ENCODE assay signal across 11 mouse cellular contexts in genomic region chr2:37741806-37742554, GRCm38 (mm10). TPM values are rescaled to one million over a fixed set of nuclear protein-coding genes. Genes with fewer than 3 reads are reported as not detected.
DNase-seq lines count a peak whose midpoint lies in the region; ATAC-seq and TF ChIP-seq lines count a peak whose summit lies in the region.
"Had no signal": no experiment of that assay in that cellular context is flagged by ENCODE, and none has a peak within 500 bp of the region (broad histone marks: within the 10 kb centered on the region; RNA-seq: fewer than 3 reads in every experiment).

No protein-coding gene starts in this region.

- peak overlapping the region; percentile 23; the same call in 1 of the 2 replicates for H3K4me2 ChIP-seq in kidney, embryonic 15.5 days
- no peak overlapping the region for H3K4me2 ChIP-seq in stomach, postnatal 0 days (replicated peaks; ENCODE audit: low read depth)

- H3K4me3 ChIP-seq in kidney, embryonic 15.5 days (replicated peaks) = no peak overlapping the region
- no peak overlapping the region for H3K4me3 ChIP-seq in stomach, postnatal 0 days (ENCODE audit: low read depth, low read length)
- H3K4me3 ChIP-seq: megakaryocyte, embryonic 14.5 days had no signal

- no peak overlapping the region for H3K27ac ChIP-seq in kidney, embryonic 15.5 days
- H3K27ac ChIP-seq in stomach, postnatal 0 days (replicated peaks) = no peak overlapping the region

- no peak for DNase-seq in kidney, adult 18-20 months
- peak; percentile 68 for DNase-seq in right cerebral cortex, adult 18-20 months
- DNase-seq in right cerebral cortex, postnatal 4 days = no peak
- DNase-seq in gastrocnemius, postnatal 14 days = peak; percentile 46
- DNase-seq in stomach, postnatal 0 days (ENCODE audit: low spot score) = no peak
- no peak for DNase-seq in embryo, embryonic 11 days
- no peak for DNase-seq in layer of hippocampus, postnatal 10 days (ENCODE audit: low spot score in 2 of 2)
- DNase-seq: adrenal gland, adult 8-10 months had no signal

- ATAC-seq in kidney, embryonic 15.5 days (replicated peaks; ENCODE audit: low FRiP score) = no peak
- ATAC-seq in stomach, postnatal 0 days (ENCODE audit: low FRiP score, low TSS enrichment) = 0 out of 2 replicates have a peak, but pooled peaks have one; percentile 38

- peak; percentile 39; the same call in 1 of the 2 replicates for TF ChIP-seq CTCF in stomach, postnatal 0 days (IDR thresholded peaks at IDR 0.05; ENCODE audit: low read depth)

- intact Hi-C loops in gastrocnemius, postnatal 14 days (cut with DNase I; ENCODE audit: low total_unique reads) = loop anchor here (5.0 kb wide), 1 partner anchor 35 kb away; no protein-coding TSS in a partner anchor

- H3K36me3 ChIP-seq in kidney, embryonic 15.5 days = no peaks in the 10 kb centered on the region
- no peaks in the 10 kb centered on the region for H3K36me3 ChIP-seq in stomach, postnatal 0 days (ENCODE audit: control insufficient read depth, insufficient read depth, low read length)
- H3K36me3 ChIP-seq: G1E had no signal

- WGBS in kidney, embryonic 15.5 days = 52% methylated on average over 20 of the region's 20 CpGs
- WGBS in stomach, postnatal 0 days = 33% methylated on average over 20 of the region's 20 CpGs

- no peak for TF ChIP-seq EP300 in stomach, postnatal 0 days (optimal IDR thresholded peaks at IDR 0.05)

- H3K4me1 ChIP-seq in kidney, embryonic 15.5 days = 0 out of 2 replicates have a peak, but pooled peaks cover 6% of the 10 kb centered on the region
- no peaks in the 10 kb centered on the region for H3K4me1 ChIP-seq in stomach, postnatal 0 days (replicated peaks; ENCODE audit: control insufficient read depth, insufficient read depth)
- H3K4me1 ChIP-seq: megakaryocyte, embryonic 14.5 days had no signal

- no peaks in the 10 kb centered on the region for H3K9me3 ChIP-seq in kidney, embryonic 15.5 days (replicated peaks)
- H3K9me3 ChIP-seq in stomach, postnatal 0 days (ENCODE audit: control insufficient read depth, low read length) = no peaks in the 10 kb centered on the region
- H3K9me3 ChIP-seq: G1E; megakaryocyte, embryonic 14.5 days had no signal

- H3K9ac ChIP-seq in kidney, embryonic 15.5 days = no peak overlapping the region
- no peak overlapping the region for H3K9ac ChIP-seq in stomach, postnatal 0 days (ENCODE audit: low read length)

- H3K27me3 ChIP-seq in kidney, embryonic 15.5 days = no peaks in the 10 kb centered on the region; the same call in 1 of the 2 replicates
- H3K27me3 ChIP-seq in stomach, postnatal 0 days (ENCODE audit: control insufficient read depth, insufficient read depth, low read length) = no peaks in the 10 kb centered on the region

RNA-seq across cellular contexts. Expression of gene Crb2, which starts 34.1 kb away (rescaled TPM):
- polyA plus RNA-seq in kidney, embryonic 15.5 days (2015; fragmentation: Nextera tagmentation; extraction: Ambion mirVana) = 3.4 and 4.1 TPM in 2 replicates
- under 1 TPM; 0.11 to 0.12 TPM for total RNA-seq in gastrocnemius, postnatal 14 days (2021)
- 0.47 and 0.74 TPM in 2 replicates for polyA plus RNA-seq in stomach, postnatal 0 days (2015; fragmentation: Nextera tagmentation; extraction: Ambion mirVana)
- 1 to 10 TPM; 6.8 to 7.7 TPM for total RNA-seq in layer of hippocampus, postnatal 10 days (2021)
- polyA plus RNA-seq: G1E had no signal

RNA-seq across cellular contexts. Expression of gene Strbp, which starts 38.3 kb away (rescaled TPM):
- 41.3 and 43.6 TPM in 2 replicates for polyA plus RNA-seq in kidney, embryonic 15.5 days (2015; fragmentation: Nextera tagmentation; extraction: Ambion mirVana)
- total RNA-seq in gastrocnemius, postnatal 14 days (2021) = 10 to 100 TPM; 18.2 to 21.6 TPM
- polyA plus RNA-seq in stomach, postnatal 0 days (2015; fragmentation: Nextera tagmentation; extraction: Ambion mirVana) = 27.5 and 29.2 TPM in 2 replicates
- 100 to 1,000 TPM; 177 to 197 TPM for total RNA-seq in layer of hippocampus, postnatal 10 days (2021)

Comparison
In these comparisons a context has a peak if more than half of its experiments do, and no peak if none do; other contexts are left out.
1. DNase-seq: peak in right cerebral cortex, adult 18-20 months (single experiment) and gastrocnemius, postnatal 14 days (single experiment); none in kidney, adult 18-20 months (single experiment), right cerebral cortex, postnatal 4 days (single experiment), stomach, postnatal 0 days (single experiment), embryo, embryonic 11 days (single experiment) and layer of hippocampus, postnatal 10 days (0 of 2).
2. RNA of gene Crb2, which starts 34.1 kb away (total RNA-seq): 6.8 to 7.7 TPM in layer of hippocampus, postnatal 10 days; 0.11 to 0.12 TPM in gastrocnemius, postnatal 14 days; every median in the first group is over 4 times any median in the second.
3. RNA of gene Strbp, which starts 38.3 kb away (total RNA-seq): 177 to 197 TPM in layer of hippocampus, postnatal 10 days; 18.2 to 21.6 TPM in gastrocnemius, postnatal 14 days; every median in the first group is over 4 times any median in the second.